Mouse (Mus musculus) adrenal gland, postnatal 14 days (tissue): Measurements from ENCODE around the gene Itga1. TPM values are rescaled to one million over a fixed set of nuclear protein-coding genes. Genes with fewer than 3 reads are reported as not detected.

Experiments
- DNase-seq: peaks from one replicate; pipeline ENCODE4 v3.0.0; 2021; ENCODE audit warnings: mixed read lengths
- total RNA-seq: library from RNA; stranded (reverse); gene quantifications from 2 replicates; pipeline ENCODE4 v1.2.3, GENCODE M21; 2021

The Itga1 gene
- total RNA-seq, 1 experiment from 2014 or later: 49.7 TPM

DNA sequence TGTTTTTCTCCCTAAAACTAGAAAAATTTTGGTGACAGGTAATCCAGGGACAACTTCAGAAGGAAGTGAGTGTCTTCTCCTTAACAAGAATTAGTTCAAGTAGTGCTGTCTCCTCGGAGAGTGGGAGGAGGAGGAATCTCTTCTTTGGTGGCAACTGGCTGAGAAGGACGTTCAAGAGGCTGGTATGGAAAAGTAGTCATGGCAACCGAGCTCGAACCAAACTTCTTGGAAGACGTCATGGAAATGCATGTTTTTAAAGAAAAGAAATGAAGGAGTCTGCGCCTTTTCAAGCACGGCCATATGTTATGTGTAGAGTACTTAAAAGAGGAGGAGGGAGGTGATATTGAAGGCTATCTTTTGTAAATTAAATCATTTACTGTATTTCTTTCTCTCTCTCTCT, 49.2 kb downstream of the Itga1 start:
- DNase-seq: no peak

GRCm38 (mm10) chr13:115050660-115051559, 50.9 kb downstream of the Itga1 start:
- no peak for DNase-seq

DNA sequence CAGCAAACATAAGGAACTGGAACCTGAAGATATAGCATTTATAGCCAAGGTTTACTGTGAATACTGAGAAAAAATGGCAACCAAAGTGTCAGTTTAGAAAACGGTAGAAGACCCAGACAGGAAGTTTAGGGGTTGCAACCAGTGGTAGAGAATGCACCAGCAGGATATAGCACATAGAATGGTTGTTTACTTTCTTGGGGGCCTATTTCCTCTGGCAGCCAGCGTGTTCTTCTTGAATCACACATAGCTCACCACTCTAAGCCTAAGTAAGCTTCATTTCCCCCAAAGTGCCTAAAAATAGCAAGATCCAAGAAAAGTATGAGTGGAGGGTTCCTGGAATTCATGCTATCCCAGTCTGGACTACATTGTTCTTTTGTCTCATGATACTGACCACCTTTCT, 59.1 kb downstream of the Itga1 start:
- no peak for DNase-seq

- DNase-seq: no peak
Observed at GRCm38 (mm10) chr13:115037304-115037703, 64.5 kb downstream of the Itga1 start.

GRCm38 (mm10) chr13:115035387-115035786, 66.4 kb downstream of the Itga1 start:
- DNase-seq: no peak

DNA sequence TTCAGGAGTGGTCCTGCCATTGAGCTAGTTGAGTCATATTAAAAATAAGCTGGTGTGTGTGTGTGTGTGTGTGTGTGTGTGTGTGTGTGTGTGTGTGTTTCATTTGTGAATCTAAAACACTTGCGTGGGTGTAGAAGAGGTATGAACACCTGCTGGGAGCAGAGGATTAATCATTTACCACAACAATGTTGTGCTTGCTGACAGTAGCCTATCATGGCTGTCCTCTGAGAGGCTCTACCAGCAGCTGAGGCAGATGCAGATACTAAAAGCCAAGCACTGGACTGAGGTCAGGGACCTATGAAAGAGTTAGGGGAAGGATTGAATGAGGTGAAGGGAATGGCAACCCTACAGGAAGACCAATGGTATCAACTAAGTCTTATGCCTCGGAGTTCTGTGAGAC, 68.6 kb downstream of the Itga1 start:
- DNase-seq: no peak

GRCm38 (mm10) chr13:115031177-115032000, 70.4 kb downstream of the Itga1 start:
- no peak for DNase-seq

DNA sequence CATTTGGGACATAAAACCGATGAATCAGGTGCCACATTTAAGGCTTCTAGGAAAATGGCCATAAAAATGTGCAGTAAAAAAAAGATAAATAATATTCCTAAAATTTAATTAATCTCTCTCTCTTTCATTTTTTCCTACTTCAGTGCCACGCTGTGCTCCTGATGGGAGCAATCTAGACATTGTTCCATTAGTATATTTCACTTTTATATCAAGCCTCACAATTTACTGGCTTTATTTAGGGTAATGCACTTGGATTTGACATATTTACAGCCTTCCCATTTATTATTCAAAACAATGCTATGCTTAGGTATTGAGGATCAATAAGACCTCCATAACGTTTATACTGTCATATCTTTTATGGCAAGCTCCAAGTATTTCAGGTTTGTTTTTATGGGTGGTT, 76.4 kb downstream of the Itga1 start:
- DNase-seq: no peak

GRCm38 (mm10) chr13:115022117-115022787, 79.5 kb downstream of the Itga1 start:
- no peak for DNase-seq

DNA sequence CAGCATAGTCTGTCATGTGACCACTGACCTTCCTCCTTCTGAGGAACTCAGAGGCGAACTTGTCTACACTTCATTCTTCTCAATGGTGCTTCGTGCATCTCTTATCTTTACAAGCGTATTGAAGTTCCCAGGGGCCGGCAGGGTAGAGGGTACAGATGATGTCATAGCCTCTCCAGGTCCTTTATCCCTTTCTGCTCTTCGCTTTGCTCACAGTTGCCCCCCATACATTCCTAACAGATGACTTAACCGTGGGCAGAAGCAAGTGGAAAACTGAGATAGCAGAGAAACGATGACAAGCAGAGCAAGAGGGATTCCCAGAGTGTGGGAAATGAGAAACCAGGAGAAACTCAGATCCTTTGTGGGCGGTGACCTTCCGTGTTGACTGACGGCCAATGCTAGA, 80.4 kb downstream of the Itga1 start:
- no peak for DNase-seq

DNA sequence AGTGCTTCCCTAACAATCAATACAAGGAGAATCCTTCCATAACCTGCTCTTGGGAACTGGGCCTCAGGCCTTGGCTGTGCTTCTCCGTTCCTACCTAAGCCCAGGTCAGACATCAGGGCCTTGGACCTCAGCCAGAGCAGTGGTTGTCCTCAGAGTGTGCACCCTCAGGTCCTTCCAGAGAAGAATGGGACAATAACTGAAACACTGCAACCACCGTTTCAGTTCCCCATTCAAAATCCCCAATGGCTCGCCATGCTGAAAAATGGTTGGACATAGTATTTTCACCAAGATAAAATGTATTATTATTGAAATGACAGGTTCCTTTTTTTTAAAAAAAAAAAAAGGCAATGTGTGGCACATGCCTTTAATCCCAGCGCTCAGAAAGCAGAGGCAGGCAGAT, 81.0 kb downstream of the Itga1 start:
- DNase-seq: no peak

DNA sequence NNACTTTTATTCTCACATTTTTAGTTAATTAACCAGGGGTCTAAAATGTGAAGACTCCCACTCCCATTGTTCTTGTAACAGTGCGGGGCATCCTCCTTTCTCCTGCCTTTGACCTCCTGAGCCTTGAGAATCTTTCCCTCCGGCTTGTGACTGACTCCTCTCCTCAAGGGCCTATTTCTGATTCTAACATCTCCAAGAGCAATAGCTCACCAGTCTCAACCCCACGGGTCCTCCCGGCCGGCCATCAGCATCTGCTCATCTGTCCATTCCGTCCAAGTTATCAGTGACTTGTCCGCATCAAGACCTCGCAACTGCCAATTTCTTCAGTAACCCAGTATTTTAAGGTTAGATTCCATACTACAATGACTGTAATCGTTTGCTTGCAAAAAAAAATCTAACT, 84.2 kb downstream of the Itga1 start:
- no peak for DNase-seq

DNA sequence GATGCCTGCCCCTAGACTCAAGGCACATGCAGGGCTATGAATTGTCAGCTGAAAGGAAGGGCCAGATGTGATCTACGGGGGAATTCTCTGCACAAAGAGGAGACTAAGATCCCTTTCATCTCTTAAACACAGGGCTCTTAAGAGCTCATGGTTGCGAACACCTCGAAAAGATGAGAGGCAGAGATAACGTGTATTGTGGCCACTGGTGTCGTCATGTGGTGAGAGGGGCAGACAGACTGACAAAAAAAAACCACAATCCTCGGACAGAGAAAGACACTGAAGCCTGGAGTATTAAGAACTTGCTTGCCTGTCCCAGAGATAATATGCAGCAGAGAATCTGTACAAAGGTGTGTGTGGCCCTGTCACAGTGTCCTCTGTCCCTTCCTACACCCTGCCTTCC, 90.2 kb downstream of the Itga1 start:
- no peak for DNase-seq

DNA sequence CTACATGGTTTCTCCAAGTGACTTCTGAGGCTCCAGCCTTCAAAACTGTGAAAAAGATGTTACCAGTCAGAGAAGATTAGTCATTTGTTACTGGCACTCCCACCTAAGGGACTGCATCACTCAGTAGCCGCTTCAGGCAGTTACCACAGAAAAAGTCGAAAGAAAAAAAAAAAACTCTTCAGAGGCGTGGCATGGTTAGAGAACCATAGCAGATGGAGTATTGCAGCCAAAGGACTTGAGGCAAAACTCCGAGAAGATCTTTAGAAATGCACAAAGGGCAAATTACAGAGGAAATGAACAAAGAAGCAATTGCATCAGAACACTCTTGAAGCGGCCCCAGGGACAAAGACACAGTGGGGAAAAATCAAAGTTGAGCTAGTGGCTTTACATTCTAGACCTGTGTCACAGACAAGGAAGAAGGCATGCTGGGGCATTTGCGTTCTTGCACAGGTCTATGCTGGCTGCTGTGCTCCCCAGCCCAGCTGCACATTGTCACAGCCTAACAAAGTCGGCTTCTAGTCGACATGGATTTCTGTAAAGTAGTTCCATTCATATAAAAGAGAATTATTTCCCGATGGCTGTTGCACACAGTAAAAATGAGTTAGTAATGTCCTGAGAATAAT, 95.4 kb downstream of the Itga1 start:
- no peak for DNase-seq

DNA sequence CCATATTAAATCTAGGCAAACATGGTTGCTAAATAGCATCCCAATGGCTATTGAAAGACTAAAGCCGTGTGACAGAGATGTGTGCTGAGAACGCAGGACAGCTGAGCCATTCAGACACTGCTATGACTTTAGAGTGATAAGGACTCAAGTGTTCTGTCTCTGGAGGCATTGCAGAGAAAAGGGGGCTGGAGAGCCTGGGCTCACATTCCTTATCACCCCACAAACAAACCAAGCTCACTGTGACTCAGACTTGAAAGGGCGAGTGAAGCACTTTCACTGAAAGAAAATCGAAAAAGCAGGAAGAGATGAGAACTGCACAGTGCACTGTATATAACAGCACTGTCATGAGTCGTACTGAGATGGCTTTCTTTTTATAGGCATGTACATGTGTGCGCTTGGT, 96.4 kb downstream of the Itga1 start:
- DNase-seq: no peak

GRCm38 (mm10) chr13:115003444-115004053, 98.2 kb downstream of the Itga1 start:
- DNase-seq: no peak

DNA sequence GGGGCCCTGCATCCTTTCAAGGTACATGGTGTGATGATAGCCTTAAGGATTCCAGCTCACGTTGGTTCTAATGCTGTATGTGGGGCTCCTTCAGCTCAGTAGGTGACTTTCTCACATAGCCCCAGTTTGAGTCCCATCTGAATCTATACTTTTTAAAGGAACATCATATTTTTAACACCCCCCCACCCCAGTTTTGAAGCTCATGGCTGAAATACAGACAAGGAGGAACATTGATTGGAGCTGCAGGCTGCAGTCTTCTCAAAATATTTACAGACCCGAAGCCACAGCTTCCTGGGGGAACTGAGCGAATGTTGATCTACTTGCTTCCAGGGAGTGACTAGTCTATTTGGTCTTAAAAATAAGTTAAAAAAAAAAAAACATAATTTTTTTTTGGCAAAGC, 98.9 kb downstream of the Itga1 start:
- no peak for DNase-seq

DNA sequence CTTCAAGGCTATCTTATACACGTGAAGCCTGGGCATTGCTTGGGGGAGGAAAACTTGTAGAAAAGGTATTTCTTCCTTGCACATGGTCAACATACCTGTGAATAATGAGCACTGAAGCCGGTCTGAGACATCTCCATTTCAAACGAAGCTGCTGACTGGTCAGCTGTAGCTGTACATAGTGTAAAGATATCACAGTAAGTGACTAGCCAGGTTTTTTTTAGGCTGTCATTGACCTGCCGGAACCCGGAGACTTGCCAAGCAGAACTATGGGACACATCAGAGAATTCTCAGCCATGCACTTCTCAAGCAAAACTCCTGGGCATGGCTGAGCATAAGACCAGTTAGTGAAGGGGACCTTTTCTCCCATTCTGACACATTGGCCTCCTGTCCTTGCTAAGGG, 99.6 kb downstream of the Itga1 start:
- DNase-seq: no peak

- DNase-seq: no peak
Observed at GRCm38 (mm10) chr13:114999582-114999981, 102.2 kb downstream of the Itga1 start.

DNA sequence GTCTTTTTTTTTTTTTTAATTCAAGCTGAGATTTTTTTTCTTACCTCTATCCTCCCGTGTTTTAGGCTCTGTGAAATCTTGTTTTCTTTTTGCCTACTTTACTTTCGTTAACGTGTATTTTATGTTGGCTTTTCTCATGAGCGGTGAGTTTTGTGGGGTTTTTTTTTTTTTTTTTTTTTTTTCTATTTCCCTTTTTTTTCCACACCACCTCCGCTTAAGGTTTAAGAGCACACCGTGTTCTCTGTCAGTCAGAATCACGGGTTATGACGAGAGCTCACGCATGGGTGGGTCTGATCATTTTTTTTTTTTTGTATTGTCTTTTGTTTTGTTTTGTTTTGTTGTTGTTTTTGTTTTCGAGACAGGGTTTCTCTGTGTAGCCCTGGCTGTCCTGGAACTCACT, 103.7 kb downstream of the Itga1 start:
- DNase-seq: no peak

DNA sequence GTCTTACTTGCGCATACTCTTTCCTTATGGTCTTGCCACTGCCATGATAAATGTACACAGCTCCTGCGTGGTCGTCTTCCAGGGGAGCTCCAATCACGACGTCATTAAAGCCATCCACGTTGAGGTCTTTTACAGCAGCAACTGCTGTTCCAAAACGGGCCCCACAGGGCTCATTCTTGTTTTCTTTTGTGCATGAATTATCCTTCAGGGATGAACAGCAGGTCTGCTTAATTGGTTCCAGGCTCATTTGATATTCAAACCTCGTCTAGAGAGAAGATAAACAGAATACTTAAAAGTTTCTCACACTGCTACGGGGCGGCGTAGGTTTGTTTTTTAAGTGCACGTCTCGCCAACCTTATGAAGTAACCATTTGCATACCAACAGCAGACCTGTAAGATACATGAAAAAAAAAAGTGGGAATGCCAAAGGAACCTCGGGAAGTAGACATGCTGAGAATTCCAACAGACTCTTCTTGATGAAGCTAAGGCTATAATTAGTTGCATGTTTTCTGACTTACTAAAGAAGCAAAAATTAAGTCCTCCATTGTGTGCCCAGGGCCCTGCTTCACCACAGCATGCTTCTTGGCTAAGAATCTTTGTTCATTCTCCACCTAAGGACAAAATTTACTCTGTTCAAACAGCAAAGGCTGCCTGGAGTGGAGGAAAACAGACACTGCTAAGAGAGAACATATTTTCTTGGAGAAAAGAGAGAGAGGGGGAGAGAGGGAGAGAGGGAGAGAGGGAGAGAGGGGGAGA, 109.3 kb downstream of the Itga1 start:
- no peak for DNase-seq
